Mouse (Mus musculus) large intestine, adult 2 months (tissue): ENCODE measurements at regions not wholly inside any gene's neighbourhood (a gene's known extent, or its start where the extent isn't known, plus 50 kb on each side); places are given as distances from the start of the nearest gene placed in this dataset.

ENCODE experiments used
- DNase-seq: peaks from one replicate; pipeline ENCODE4 v3.0.0-alpha.2; 2012; ENCODE audit warnings: low read depth, low spot score
- WGBS: fragments of 180-500 bp; shearing (Covaris S2); methylation state at CpG from one replicate; pipeline ENCODE4 v1.1.7; 2018; 5-methylcytosine and 5-hydroxymethylcytosine counted together

DNA sequence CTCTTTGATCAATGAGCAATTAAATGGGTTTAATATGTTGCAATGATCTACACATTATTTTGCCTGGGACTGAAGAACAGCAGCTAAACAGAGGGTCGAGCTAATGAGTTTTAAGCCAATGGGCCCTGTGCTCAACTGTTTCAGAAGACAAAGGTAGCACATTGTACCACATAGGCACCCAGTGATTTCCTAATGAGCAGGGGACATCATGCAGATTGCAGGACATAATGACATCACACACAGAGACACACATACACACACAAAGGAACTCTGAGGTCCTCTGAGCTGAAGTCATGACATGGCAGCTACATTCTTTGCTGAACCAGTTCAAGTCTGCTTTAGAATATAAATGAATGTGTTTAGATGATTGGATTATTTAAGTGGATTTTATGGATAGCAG is 71.9 kb downstream of the Zfp330 start:
- 75% methylated on average over 1 of the region's 1 CpGs for WGBS
- no peak for DNase-seq

DNA sequence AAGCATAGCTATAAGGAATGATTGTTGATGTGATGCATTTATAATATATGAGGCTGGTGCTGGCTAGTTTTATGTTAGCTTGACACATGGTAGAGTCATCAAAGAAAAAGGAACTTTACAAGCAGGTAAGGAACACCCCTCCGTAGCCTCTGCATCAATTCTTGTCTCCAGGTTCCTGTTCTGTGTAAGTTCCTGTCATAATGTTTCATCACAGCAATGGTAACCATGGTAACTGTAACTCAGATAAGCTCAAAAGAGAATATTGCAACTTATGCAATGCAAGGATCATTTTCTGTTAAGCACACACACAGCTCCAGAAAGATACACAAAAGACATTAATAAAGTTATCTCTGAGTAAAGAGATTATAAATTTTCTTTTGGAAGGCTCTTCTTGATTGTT is 73.5 kb downstream of the Zfp330 start:
- DNase-seq: no peak
- 28% methylated on average over 1 of the region's 1 CpGs for WGBS

DNA sequence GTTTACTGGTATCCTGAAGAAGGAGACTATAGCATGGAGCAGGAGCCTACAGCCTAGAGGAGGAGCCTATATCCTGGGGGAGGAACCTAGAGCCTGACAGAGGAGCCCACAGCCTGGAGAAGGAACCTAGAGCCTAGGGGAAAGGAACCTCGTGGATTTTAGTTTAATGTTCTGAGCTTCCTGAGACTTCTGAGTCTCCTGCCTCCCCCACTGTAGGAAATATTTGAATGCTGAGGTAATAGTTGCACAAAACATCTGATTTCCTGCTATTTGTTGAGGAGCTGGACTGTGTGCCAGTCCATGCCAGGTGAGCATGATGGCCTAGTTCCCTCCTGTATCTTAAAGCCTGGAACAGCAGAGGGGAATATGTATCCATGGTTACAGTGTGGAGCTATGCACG is 74.7 kb downstream of the Zfp330 start:
- WGBS: 64% methylated on average over 2 of the region's 2 CpGs
- no peak for DNase-seq

DNA sequence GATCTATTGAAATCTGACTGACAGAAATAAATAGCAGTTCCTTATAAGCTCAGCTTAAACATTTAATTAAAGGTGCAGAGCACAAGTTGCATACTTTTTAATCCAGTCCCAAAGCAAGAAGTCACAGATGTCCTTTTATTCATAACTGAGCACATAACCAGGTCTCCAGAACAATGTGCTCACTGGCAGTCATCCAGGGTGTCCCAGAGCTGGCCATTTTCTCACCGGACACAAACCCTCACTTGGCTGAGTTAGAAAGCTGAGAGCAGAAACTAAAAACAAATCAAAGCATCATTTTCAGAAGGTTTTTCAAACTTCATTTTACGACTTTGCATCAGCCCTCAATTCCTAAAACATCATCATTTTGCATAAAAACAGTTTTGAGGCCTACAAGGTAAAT is 75.9 kb downstream of the Zfp330 start:
- 70% methylated on average over 2 of the region's 2 CpGs for WGBS

DNA sequence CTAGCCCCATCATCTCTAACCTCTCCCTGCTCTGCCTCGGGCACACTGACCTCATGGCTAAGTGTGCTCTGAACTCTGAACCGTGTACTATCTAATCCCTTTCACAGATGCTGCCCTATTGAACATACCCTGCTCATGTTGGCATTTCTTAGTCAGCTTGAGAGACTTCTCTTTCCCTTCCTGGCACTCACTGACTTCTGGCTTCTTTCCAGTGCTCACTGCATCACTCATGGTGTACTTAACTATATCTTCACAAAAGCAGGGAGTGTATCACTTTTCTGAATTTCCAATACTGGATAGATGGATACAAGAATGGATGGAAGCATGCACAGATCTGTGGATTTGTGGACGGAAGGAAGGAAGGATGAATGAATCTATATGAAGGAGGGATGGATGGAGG is 80.9 kb downstream of the Zfp330 start:
- 66% methylated on average over 3 of the region's 3 CpGs for WGBS
- DNase-seq: no peak

More for the DNA sequence above, 75.9 kb downstream of the Zfp330 start:
- DNase-seq: no peak

DNA sequence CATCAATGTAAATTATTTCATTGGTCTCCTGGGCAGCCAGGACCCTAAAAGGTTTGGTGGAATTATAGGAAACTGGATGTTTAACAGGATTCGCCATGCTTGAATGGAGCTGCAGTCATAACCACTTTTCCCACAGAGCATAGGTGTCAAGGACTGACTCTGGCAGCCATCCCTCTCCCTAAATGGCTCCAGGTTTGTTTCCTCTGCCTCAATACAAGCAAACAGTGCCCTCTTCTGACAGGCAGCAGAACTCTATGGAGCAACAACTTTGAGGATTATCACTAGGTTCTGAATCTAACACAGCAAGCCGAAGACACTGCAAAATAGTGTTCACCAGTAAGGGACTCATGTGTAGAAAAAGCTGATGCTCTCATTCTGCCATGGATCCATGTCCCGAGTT is 84.6 kb downstream of the Zfp330 start:
- WGBS: 30% methylated on average over 3 of the region's 3 CpGs
- DNase-seq: peak; percentile 14

DNA sequence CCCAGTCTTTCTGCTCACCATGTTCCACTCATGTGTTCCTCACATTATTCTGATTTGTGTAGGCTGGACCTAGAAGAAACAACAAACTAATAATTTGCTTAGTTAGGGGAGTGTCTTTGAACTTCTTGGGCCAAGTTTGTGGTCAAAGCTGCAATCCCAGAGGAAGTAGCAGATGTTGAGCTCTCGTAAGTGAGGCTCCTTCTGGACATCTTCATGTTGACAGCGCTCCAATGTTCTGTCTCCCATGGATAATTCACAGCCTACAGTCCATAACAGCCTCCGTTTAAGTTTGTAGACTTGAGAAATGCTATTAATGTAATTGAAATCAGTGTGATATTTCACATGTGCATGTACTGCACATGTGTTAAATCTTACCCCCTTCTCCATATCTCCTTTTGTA is 88.0 kb downstream of the Zfp330 start:
- no peak for DNase-seq
- WGBS: 78% methylated on average over 3 of the region's 3 CpGs

DNA sequence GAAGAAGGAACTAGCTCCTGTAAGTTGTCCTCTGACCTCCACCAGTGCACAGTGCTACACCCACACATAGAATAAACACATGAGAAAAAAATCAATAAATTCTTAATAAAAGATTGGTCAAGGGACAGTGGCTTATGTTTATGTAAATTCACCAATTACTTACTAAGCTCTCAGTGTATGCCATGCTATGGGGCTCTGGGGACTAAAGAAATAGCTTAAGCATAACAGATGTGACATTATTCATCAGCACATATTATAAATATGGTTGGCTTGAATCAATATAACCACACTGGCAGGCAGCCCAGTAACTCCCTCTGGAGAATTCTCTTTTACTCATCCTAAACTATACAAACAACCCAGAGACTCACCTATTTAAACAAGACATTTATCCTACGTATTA is 95.2 kb downstream of the Zfp330 start:
- no peak for DNase-seq
- 42% methylated on average over 1 of the region's 1 CpGs for WGBS

DNA sequence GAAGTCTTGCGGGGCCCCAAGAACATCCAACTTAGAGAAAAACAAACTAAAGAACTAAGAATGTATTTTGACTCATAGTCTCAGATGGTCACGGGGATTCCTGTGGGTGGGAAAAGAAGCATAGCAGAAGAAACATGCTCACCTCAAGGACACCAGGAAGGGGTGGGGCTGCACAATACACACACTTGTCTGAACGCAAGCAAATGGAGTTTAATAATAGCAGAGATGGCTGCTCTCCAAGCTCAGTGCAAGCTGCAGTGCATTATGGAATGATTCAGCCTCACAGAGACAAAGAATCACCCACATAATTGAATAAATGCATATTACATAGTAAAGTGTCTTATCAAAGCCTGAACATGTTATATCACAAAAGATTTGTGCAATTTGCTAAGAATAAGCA is 96.2 kb downstream of the Zfp330 start:
- WGBS: 47% methylated on average over 3 of the region's 3 CpGs
- DNase-seq: no peak

DNA sequence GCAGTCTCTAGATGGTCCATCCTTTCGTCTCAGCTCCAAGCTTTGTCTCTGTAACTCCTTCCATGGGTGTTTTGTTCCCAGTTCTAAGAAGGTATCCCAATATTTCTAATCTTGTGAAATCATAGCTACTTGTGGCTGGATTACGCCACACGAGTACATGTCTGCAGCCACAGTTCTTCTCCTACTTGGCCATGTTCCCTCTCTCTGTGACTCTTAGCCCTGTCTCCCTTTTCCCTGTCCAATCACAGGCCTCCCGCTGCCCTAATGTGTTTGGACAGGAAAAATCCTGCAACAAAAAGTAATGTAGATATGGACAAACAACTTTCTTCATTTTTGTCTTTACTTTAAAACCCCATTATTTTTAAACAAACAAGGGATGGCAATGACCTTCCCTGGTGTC is 104.7 kb downstream of the Zfp330 start:
- DNase-seq: no peak
- 84% methylated on average over 4 of the region's 4 CpGs for WGBS

DNA sequence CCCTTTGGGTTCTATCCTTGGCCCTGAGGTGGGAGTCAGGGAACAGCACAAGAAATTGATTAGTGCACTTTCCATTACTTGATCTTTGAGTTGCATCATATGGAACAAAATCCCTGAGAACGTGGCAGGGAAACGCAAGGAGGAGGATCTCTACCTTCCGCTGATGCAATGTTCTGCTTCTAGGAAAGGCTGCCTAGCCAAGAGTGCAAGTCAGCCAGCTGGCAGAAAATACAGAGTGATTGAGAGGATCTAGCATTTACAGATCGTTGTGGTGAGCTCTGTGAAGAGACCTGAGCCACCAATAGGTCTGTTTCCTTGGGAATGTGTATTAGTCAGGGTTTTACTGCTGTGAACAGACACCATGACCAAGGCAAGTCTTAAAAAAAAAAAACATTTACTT is 108.8 kb downstream of the Zfp330 start:
- no peak for DNase-seq
- 87% methylated on average over 4 of the region's 4 CpGs for WGBS

DNA sequence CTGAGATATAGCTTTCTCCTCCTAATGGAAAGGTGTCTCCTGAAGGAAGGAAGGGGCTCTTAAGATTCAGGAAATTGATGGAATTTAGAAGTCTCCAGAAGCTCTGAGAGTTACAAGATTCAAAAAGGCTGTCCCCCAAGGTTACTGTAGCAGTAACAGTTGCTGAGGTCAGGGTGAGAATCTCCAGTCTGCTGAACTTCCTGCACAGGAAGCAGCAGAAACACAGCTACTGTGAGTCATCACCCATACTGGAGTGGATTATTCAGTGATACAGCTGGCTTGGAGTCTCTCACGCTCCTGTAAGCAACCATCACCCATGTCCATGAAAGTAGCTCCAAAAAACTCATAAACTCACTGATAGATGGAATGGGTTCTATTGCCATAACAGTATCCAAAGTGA is 133.5 kb downstream of the Zfp330 start:
- 44% methylated on average over 1 of the region's 1 CpGs for WGBS
- DNase-seq: no peak

DNA sequence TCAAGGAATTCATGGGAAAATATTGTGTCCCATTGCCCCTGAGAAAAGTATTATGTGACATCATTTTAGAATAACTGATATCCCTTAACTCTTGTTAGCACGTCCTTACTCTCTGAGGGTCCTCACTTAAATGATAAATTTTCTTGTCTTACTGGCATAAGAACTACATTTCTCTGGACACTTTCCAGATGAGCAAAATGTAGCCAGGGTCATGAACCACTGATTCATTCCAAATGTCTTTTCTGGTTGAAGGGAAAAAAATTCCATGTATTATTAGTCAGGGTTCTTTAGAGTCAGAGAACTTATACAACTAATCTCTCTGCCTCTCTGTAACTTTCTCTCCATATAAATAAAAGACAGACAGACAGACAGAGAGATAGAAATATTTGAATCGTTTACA is 143.5 kb downstream of the Zfp330 start:
- DNase-seq: no peak
- WGBS: 76% methylated on average over 2 of the region's 2 CpGs

DNA sequence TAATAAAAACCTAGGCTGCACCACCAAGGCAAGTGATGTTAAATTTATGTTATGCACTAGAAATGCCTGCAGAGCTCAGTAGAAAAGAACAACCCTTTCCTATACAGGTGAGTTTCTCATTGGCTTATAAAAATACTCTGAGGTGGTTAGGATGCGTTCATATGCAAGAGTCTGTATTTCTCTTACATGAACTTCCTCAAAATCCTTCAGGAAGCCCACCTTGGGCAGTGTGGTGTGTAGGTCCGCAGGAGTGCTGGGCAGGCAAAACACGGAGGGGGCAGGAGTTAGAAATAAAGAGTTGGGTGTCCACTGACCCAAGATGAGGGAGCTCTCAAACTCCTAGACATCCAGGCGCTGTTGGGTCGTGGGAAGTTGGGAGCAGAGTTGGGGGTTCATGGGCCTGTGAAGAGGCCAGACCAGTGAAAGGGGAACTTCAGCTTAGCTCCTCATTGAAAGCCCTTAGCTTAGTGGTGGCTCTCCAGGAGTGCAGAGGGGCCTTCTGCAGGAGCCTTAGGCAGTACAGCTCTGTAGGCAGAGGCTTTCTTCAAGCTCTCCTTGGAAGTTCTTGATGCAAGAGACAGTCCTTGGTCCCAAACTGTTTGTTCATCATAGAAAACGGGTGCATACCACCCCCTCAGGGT is 150.0 kb downstream of the Zfp330 start:
- WGBS: 89% methylated on average over 6 of the region's 6 CpGs
- no peak for DNase-seq

DNA sequence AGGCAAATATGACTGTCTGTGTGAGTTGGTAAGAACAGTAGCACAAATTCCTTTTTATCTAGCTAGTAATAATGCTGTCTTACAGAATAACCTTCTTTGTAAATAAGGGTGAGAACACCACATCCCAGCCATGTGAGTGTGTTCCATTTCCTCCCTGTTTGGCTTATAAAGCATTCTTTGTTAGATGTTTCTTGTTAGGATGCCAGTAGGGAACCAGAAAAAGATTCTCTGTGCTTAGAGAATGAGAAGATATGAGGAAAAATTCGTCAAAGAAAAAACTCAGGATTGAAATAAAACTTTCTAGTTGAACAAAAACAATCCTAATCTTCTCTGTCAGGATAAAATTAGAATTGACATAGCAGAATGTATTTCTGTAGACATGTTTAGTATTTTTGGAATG is 155.3 kb downstream of the Zfp330 start:
- 42% methylated on average over 1 of the region's 1 CpGs for WGBS
- no peak for DNase-seq

DNA sequence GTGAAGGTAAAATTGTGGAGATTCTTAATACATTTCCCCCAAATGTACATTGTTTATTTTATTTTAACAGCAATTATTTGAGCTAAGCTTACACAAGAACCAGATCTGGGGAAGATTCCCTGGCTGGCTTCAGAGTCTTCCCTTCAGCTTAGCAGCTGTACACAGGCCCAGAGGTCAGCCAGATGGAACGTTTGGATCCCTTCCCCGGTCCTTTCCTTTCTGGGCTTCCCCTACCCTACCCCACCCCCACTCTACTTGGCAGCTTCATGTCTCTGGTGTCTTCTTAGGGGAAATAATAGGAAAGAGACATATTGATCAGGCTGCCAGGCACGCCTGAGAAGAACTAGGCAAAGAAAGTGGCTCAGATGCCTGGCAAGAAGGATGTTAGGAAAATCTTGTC is 172.4 kb downstream of the Zfp330 start:
- DNase-seq: no peak
- 30% methylated on average over 3 of the region's 3 CpGs for WGBS

DNA sequence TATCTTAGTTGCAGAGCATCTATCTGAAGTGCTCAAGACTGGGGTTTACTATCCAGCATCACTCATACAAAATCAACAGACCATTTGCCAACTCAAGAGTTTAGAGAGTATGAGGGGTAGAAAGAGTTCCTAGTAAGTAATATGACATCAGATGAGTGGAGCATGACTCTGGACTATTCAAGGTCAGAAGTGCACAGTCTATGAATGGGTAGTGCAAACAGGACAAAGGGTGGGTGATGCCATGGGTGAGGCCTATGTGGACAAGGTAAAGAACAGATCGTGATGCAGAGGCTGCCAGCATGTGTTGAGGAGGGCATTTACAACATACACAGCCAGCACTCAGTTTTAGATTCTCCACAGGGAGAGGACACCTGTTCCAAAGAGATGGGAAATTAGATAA is 170.4 kb upstream of the Il15 start:
- DNase-seq: no peak
- WGBS: 56% methylated on average over 1 of the region's 1 CpGs

DNA sequence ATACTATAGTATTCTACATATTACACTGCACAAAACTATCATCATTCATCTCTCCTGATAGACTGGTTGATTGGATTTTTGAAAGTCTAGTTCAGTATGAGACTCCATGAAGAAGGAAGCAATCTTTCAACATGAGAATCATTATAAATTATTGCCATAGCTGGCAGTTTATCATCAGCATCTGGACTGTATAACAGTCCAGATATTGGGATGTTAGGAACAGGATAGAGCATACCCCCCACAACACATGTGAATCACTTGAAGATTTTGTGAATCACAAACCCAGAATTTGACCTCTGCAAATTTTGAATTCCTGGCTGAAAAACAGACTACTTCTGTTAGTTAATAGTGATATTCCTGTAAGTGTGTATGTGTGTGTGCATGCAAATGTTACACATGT is 135.1 kb upstream of the Il15 start:
- DNase-seq: no peak

DNA sequence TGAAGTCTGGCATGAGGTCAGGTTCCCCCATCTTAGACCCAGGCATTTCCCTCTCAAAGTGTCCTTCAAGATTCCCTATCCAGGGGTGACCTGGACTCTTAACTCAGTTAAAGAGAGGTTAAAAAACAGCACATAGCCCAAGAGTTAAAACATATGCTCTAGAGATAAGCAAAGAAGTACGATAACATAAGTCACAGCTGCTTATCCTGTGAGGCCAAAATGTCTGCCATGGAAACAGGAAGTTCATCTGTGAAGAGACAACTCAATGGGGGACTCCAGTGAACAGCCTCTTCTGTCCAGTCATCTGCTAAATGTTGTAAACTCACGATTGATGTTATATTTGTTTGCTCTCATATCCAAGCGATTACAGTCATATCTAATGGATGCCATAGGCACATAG is 126.1 kb upstream of the Il15 start:
- WGBS: 75% methylated on average over 3 of the region's 3 CpGs

DNA sequence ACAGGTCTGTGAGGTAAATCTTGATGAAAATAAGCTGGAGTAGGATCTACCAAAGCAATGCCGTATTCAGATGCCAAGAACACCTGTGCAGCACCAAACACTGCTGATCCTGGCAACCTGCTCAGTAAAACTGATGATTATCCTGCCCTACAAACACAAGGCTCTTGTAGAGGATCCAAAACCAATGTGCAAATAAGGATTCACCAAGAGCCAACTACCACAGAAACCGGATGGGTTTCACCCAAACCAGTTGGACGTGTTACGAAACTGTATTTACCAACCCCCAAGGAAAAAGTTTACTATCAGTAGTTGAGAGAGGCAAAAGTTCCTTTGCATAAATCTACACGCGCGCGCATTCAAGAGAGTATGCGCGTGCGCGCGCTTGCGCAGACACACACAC is 120.8 kb upstream of the Il15 start:
- no peak for DNase-seq
- 94% methylated on average over 14 of the region's 14 CpGs for WGBS

More for the DNA sequence above, 126.1 kb upstream of the Il15 start:
- DNase-seq: no peak

DNA sequence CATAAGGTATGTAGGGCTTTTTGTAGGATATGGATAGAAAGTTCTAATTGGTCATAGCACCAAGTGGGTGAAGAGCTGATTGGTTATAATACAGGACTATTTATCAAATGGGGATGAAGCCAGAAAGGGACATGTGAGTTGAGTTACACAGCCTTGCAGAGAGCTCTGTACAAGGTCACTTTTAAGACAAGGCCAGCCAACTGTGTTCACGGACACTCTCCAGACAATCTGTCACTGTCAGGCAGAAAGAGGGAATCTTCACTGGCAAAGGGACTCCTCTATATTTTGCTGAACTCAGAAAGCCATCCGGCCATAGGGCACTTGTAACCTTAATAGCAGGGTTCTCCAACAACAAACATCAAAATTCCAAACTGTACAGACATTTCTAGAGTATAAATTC is 95.5 kb upstream of the Il15 start:
- WGBS: 72% methylated on average over 2 of the region's 2 CpGs
- DNase-seq: no peak

DNA sequence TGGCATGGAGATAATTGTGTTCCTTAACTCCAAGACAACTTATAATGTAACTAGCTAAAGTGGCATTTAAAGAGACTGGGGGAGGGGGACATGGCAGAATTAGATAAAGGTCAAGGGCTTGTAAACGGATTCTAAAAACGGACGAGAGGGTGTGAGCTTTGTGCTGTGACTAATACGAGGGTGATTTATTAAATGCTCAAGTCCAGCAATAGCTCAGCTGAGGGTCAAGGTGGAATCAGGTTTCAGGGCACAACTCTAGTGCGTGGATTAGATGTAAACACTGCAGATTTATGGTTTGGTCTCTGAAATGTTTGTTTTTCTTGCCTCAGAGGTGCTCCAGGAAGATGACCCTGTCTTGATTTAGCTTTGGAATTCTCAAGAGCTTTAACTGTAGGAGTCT is 74.8 kb upstream of the Il15 start:
- WGBS: 49% methylated on average over 5 of the region's 5 CpGs
- DNase-seq: no peak

DNA sequence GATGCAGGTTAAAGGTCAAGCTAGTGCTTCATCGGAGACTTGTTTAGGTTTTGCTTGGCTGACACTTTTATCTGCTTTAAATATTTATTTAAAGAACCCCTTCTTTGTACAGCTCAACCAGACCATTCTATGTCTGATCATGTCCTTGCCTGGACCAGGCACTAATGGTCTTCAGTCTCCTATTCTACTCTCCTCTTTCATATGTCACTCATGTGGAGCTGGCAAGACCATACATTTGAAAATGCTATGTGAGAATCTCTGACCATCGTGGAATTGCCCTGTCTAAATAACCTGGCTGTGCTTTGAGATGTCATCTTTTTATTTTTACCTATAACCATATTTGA is 74.4 kb upstream of the Il15 start:
- DNase-seq: no peak
- WGBS: 23% methylated on average over 2 of the region's 2 CpGs
